9 mouse cellular contexts compared by ENCODE assay signal in the genomic region with DNA sequence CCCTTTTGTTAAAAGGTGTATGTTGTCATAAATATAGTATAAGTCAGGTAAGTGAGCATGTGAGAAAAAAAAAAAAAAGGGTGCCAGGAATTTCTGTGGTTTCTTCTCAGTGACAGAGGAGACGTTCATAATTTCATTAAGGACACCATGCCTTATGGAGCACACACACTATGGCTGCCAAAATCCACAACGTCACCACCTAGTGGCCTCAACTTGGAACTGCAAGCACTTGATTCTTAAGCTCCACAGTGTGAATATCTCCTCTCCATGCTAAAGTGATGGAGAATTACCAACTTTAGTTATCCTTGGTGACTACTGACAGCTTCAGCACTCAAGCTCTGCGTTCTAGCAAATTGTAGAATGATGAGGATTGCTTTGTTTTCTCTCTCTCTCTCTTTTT.
DNase-seq lines count a peak whose midpoint lies in the region; ATAC-seq and TF ChIP-seq lines count a peak whose summit lies in the region.
"Had no signal": no experiment of that assay in that cellular context is flagged by ENCODE, and none has a peak within 500 bp of the region (broad histone marks: within the 10 kb centered on the region; RNA-seq: fewer than 3 reads in every experiment).

No protein-coding gene starts in this region.

- H3K4me3 ChIP-seq in heart, adult 2 months = no peak overlapping the region
- no peak overlapping the region for H3K4me3 ChIP-seq in cortical plate, adult 2 months (ENCODE audit: insufficient read depth, low read length)
- H3K4me3 ChIP-seq in testis, adult 2 months (ENCODE audit: control insufficient read depth, low read depth, low read length) = no peak overlapping the region

- peak; percentile 91 for ATAC-seq in megakaryocyte-erythroid progenitor cell, adult 5-6 weeks (replicated peaks; ENCODE audit: low FRiP score, low TSS enrichment, poor library complexity, severe bottlenecking)

- no peaks in the 10 kb centered on the region for H3K36me3 ChIP-seq in heart, adult 2 months (ENCODE audit: control insufficient read depth, insufficient read depth, low read length)
- no peaks in the 10 kb centered on the region for H3K36me3 ChIP-seq in testis, adult 2 months (ENCODE audit: control insufficient read depth, insufficient read depth, low read length)

- peak; percentile 85 for TF ChIP-seq CTCF in heart, adult 2 months (IDR thresholded peaks at IDR 0.05)
- TF ChIP-seq CTCF in cortical plate, adult 2 months (IDR thresholded peaks at IDR 0.05; ENCODE audit: extremely low read depth, insufficient read depth, low read length) = peak; percentile 84
- TF ChIP-seq CTCF in testis, adult 2 months (IDR thresholded peaks at IDR 0.05; ENCODE audit: control insufficient read depth, insufficient read depth, insufficient replicate concordance, low read depth, low read length) = peak; percentile 52; the same call in 1 of the 2 replicates

- DNase-seq in heart, adult 2 months = peak; percentile 23 to 39
- no peak for DNase-seq in heart, postnatal 25 days (ENCODE audit: low spot score)
- DNase-seq in adipocyte (ENCODE audit: low spot score) = peak; percentile 75
- peak; percentile 36 to 64 for DNase-seq in heart, postnatal 14 days
- DNase-seq in layer of hippocampus, postnatal 14 days (ENCODE audit: low spot score in 2 of 2) = peak; percentile 33 to 58

- TF ChIP-seq POLR2A in heart, adult 2 months (IDR thresholded peaks at IDR 0.05; ENCODE audit: insufficient read depth, low read depth, low read length) = no peak
- no peak for TF ChIP-seq POLR2A in cortical plate, adult 2 months (IDR thresholded peaks at IDR 0.05; ENCODE audit: extremely low read depth, insufficient read depth, low read length)
- TF ChIP-seq POLR2A in testis, adult 2 months (IDR thresholded peaks at IDR 0.05; ENCODE audit: control insufficient read depth, low read depth, low read length) = no peak

- 24% methylated on average over 3 of the region's 3 CpGs for WGBS in heart, adult 2 months

- no peaks in the 10 kb centered on the region for H3K4me1 ChIP-seq in heart, adult 2 months (ENCODE audit: control insufficient read depth, insufficient read depth, low read length)
- no peaks in the 10 kb centered on the region for H3K4me1 ChIP-seq in cortical plate, adult 2 months (ENCODE audit: control insufficient read depth, insufficient read depth, low read length)
- H3K4me1 ChIP-seq in testis, adult 2 months (ENCODE audit: control insufficient read depth, insufficient read depth, low read length) = no peaks in the 10 kb centered on the region

- H3K79me2 ChIP-seq in heart, adult 2 months (replicated peaks; ENCODE audit: control insufficient read depth, insufficient read depth, low read length) = no peaks in the 10 kb centered on the region

- H3K27me3 ChIP-seq in heart, adult 2 months (ENCODE audit: control insufficient read depth, insufficient read depth, low read length) = no peaks in the 10 kb centered on the region
- H3K27me3 ChIP-seq in testis, adult 2 months (ENCODE audit: control insufficient read depth, insufficient read depth, low read length) = no peaks in the 10 kb centered on the region

- H3K9ac ChIP-seq in heart, adult 2 months (ENCODE audit: low read depth, low read length) = no peak overlapping the region

- no peak overlapping the region for H3K27ac ChIP-seq in heart, adult 2 months
- H3K27ac ChIP-seq in cortical plate, adult 2 months (ENCODE audit: insufficient read depth, low read length) = no peak overlapping the region
- no peak overlapping the region for H3K27ac ChIP-seq in testis, adult 2 months (ENCODE audit: control insufficient read depth, insufficient read depth, low read depth, low read length)
- H3K27ac ChIP-seq: macrophage had no signal

- no peak for TF ChIP-seq EP300 in heart, adult 2 months (IDR thresholded peaks at IDR 0.05; ENCODE audit: insufficient read depth, low read depth, low read length)

- intact Hi-C loops in heart, adult 2 months (cut with DNase I) = loop anchor here (1.0 to 10.0 kb wide), 2 partner anchors 113 to 153 kb away; no protein-coding TSS in a partner anchor
- intact Hi-C loops in heart, postnatal 25 days (cut with DNase I) = loop anchor here (2.0 kb wide), 1 partner anchor 113 kb away; no protein-coding TSS in a partner anchor
- intact Hi-C loops in heart, postnatal 14 days (cut with DNase I) = loop anchor here (2.0 kb wide), 2 partner anchors 113 to 153 kb away; no protein-coding TSS in a partner anchor
